Mouse (Mus musculus) cortical plate, adult 2 months (tissue): ENCODE measurements around the gene Alyref.

ENCODE experiments used
- CTCF ChIP-seq: fragments of 200-500 bp; IDR thresholded peaks from 2 replicates; pipeline ENCODE4 v1.5.1; 2011; ENCODE audit warnings: mild to moderate bottlenecking, control low read depth, low read length; ENCODE audit not compliant: insufficient read depth; ENCODE audit errors: extremely low read depth
- POLR2A ChIP-seq: fragments of 200-500 bp; IDR thresholded peaks from 2 replicates; pipeline ENCODE4 v1.6.1; 2011; ENCODE audit warnings: mild to moderate bottlenecking, low read length, control low read depth; ENCODE audit not compliant: insufficient read depth; ENCODE audit errors: extremely low read depth

GRCm38 (mm10) chr11:120632559-120633519 is 34.7 kb upstream of the Alyref start:
- TF ChIP-seq CTCF (no peak), POLR2A (no peak)
